Mouse (Mus musculus) liver, adult 2 months (tissue): ENCODE results near the gene Pip4k2a. TPM values are rescaled to one million over a fixed set of nuclear protein-coding genes. Genes with fewer than 3 reads are reported as not detected.

Experiments
- DNase-seq: peaks from one replicate; pipeline ENCODE4 v3.0.0-alpha.2; 2011; ENCODE audit warnings: low read depth, low spot score; ENCODE audit errors: extremely low read depth
- H3K27ac ChIP-seq: fragments of 200-500 bp; replicated peaks from 2 replicates; pipeline ENCODE4 v1.5.1; 2012; ENCODE audit warnings: low read depth, mild to moderate bottlenecking, control low read depth, inconsistent platforms, low read length; ENCODE audit not compliant: insufficient read depth
- H3K27me3 ChIP-seq: fragments of 200-500 bp; 2 replicates; pipeline ENCODE4 v1.6.1; 2012; ENCODE audit warnings: mild to moderate bottlenecking, moderate library complexity, low read length, inconsistent platforms; ENCODE audit not compliant: control insufficient read depth, insufficient read depth
- H3K36me3 ChIP-seq: fragments of 200-500 bp; 2 replicates; pipeline ENCODE4 v1.6.1; 2012; ENCODE audit warnings: low read length, inconsistent platforms; ENCODE audit not compliant: control insufficient read depth, insufficient read depth
- H3K4me1 ChIP-seq: fragments of 200-500 bp; 2 replicates; pipeline ENCODE4 v1.6.1; 2011; ENCODE audit warnings: low read length; ENCODE audit not compliant: control insufficient read depth, insufficient read depth
- H3K4me3 ChIP-seq: fragments of 200-500 bp; 2 replicates; pipeline ENCODE4 v1.5.1; 2011; ENCODE audit warnings: low read depth, mild to moderate bottlenecking, control low read depth, low read length, moderate library complexity; ENCODE audit not compliant: insufficient read depth
- H3K79me2 ChIP-seq: fragments of 200-500 bp; 2 replicates; pipeline ENCODE4 v1.6.1; 2012; ENCODE audit warnings: inconsistent platforms, mild to moderate bottlenecking, low read length, moderate library complexity; ENCODE audit not compliant: control insufficient read depth, insufficient read depth
- H3K9ac ChIP-seq: fragments of 200-500 bp; 2 replicates; pipeline ENCODE4 v1.6.1; 2012; ENCODE audit warnings: low read depth, mild to moderate bottlenecking, control low read depth, inconsistent platforms, low read length
- CTCF ChIP-seq: fragments of 200-500 bp; IDR thresholded peaks from 2 replicates; pipeline ENCODE4 v1.5.1; 2011; ENCODE audit warnings: low read depth, low read length, control low read depth
- POLR2A ChIP-seq: fragments of 200-500 bp; IDR thresholded peaks from 2 replicates; pipeline ENCODE4 v1.6.1; 2011; ENCODE audit warnings: low read length, control low read depth; ENCODE audit not compliant: insufficient read depth; ENCODE audit errors: extremely low read depth
- WGBS: fragments of 180-500 bp; shearing (Covaris S2); methylation state at CpG from one replicate; pipeline ENCODE4 v1.1.7; 2018; 5-methylcytosine and 5-hydroxymethylcytosine counted together
- polyA plus RNA-seq: library from polyadenylated mRNA; depleted of rRNA; stranded (reverse); fragments of >200 nt; gene quantifications from 2 replicates; pipeline ENCODE4 v1.2.3, GENCODE M21; 2012
- total RNA-seq: library from RNA; depleted of rRNA; stranded (reverse); fragments of >200 nt; gene quantifications from 2 replicates; pipeline ENCODE4 v1.2.3, GENCODE M21; 2014

The Pip4k2a gene
- total and polyA plus RNA-seq, 2 experiments, result 1.7 to 2.8 TPM

DNA sequence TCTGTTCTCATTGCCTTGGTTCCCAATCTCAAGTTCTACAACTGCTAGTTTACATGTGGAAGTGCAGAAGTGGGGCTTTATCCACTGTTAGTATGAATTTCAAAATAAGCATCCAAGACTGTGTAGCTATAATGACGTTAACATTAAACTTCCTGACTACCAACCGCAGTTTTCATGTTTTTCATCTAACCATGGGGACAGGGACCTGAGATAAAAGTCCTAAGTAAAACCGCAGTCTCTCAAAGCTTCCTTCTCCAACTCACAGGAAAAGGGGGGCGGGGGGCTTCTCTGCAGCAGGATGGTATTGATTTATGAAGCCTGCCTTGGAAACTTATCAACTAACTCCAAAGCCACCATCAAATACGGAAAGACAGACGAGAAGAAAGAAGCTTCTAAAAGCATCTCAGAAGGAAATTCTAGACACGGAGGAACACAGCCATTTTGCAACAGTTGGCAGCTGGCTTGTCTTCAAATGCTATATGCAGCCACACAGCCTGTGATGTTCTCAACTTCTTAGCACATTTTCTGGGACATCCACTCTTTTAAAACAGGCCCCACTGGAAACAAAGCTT lies 45.7 kb downstream of the Pip4k2a start:
- WGBS, result 44% methylated on average over 7 of the region's 7 CpGs
- Histone ChIP-seq H3K36me3 (no peaks in the 10 kb centered on the region), H3K4me1 (no peaks in the 10 kb centered on the region; the same call in none of the 2 replicates), H3K9ac (no peak overlapping the region), H3K4me3 (no peak overlapping the region), H3K27me3 (no peaks in the 10 kb centered on the region), H3K79me2 (no peaks in the 10 kb centered on the region; the same call in 1 of the 2 replicates), H3K27ac (no peak overlapping the region)
- no peak for DNase-seq
- TF ChIP-seq POLR2A, result no peak
- TF ChIP-seq CTCF, result no peak

DNA sequence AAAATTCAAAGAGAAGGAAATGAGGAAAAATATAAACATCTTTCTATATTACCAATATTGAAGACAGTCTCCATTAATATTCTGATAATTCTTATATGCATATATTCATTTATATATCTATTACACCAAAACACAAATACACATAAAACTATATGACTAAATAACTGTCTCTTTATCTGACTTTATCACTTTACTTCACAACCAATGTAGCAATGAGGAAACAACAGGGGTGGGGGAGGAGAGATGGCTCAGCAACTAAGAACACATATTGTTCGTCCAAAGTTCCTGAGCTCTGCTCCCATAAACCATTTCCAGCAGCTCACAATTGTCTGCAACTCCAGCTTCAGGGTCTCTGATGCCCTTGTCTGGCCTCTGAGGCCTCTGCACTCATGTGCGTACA lies 47.2 kb downstream of the Pip4k2a start:
- Histone ChIP-seq H3K27ac (no peak overlapping the region), H3K27me3 (no peaks in the 10 kb centered on the region), H3K79me2 (no peaks in the 10 kb centered on the region; the same call in 1 of the 2 replicates), H3K36me3 (no peaks in the 10 kb centered on the region), H3K9ac (no peak overlapping the region), H3K4me3 (no peak overlapping the region), H3K4me1 (no peaks in the 10 kb centered on the region; the same call in none of the 2 replicates)
- TF ChIP-seq CTCF (no peak), POLR2A (no peak)
- WGBS, result 72% methylated on average over 2 of the region's 2 CpGs
- no peak for DNase-seq

GRCm38 (mm10) chr2:18948741-18949140 lies 49.2 kb downstream of the Pip4k2a start:
- TF ChIP-seq POLR2A (no peak), CTCF (no peak)
- Histone ChIP-seq H3K27ac (no peak overlapping the region), H3K36me3 (no peaks in the 10 kb centered on the region), H3K4me3 (no peak overlapping the region), H3K27me3 (no peaks in the 10 kb centered on the region), H3K4me1 (no peaks in the 10 kb centered on the region; the same call in none of the 2 replicates), H3K9ac (no peak overlapping the region), H3K79me2 (no peaks in the 10 kb centered on the region; the same call in 1 of the 2 replicates)
- no peak for DNase-seq
- 71% methylated on average over 7 of the region's 7 CpGs for WGBS

GRCm38 (mm10) chr2:18947669-18948459 lies 50.1 kb downstream of the Pip4k2a start:
- no peaks in the 10 kb centered on the region for H3K36me3 ChIP-seq
- no peaks in the 10 kb centered on the region for H3K27me3 ChIP-seq
- no peak overlapping the region for H3K4me3 ChIP-seq
- no peaks in the 10 kb centered on the region; the same call in 1 of the 2 replicates for H3K79me2 ChIP-seq
- TF ChIP-seq CTCF, result no peak
- TF ChIP-seq POLR2A, result no peak
- no peak overlapping the region for H3K9ac ChIP-seq
- WGBS, result 77% methylated on average over 7 of the region's 7 CpGs
- DNase-seq, result no peak
- no peak overlapping the region for H3K27ac ChIP-seq
- H3K4me1 ChIP-seq, result no peaks in the 10 kb centered on the region; the same call in none of the 2 replicates

DNA sequence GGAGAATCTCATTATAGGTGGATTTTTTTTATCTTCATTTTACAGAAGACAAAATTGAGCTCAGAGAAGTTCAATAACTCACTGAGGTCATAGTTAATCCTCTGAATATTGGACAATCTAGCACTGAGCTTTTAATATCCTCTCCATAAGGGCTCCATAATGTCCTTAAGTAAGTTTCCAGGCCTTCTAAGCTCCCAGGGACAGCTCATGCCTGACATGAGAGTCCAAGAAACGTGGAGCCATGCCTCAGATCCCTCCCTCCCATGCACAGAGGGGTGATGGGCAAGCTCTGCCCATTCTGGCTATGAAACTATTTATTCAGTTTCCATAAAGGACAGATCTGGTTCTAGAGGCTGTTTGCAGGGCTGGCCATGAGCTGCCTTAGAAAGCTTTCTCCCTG lies 52.5 kb downstream of the Pip4k2a start:
- Histone ChIP-seq H3K4me3 (no peak overlapping the region), H3K9ac (no peak overlapping the region), H3K36me3 (no peaks in the 10 kb centered on the region), H3K79me2 (no peaks in the 10 kb centered on the region), H3K4me1 (no peaks in the 10 kb centered on the region; the same call in 1 of the 2 replicates), H3K27ac (no peak overlapping the region), H3K27me3 (no peaks in the 10 kb centered on the region)
- TF ChIP-seq CTCF (no peak), POLR2A (no peak)
- 69% methylated on average over 1 of the region's 1 CpGs for WGBS
- no peak for DNase-seq
